16 mouse cellular contexts compared by ENCODE assay signal in the genomic region with DNA sequence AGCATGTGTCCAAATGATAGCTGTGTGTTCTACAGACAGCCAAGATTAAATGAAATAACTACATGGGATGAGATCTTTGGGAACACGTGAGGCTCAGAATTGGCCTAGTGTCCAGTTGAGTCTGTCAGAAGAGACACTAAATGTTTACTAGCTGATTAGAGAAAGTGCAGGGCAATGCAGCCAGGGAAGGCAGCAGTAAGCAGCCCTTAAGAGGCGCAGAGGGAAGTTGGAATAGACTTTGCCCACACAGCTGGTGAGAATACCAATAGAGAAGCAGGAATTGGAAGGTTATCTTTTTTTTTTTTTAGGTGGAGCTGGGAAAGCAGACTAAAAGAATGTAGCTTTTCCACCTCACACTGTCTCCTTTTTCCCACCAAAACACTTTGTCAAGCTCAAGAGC.
DNase-seq lines count a peak whose midpoint lies in the region; ATAC-seq and TF ChIP-seq lines count a peak whose summit lies in the region.
"Had no signal": no experiment of that assay in that cellular context is flagged by ENCODE, and none has a peak within 500 bp of the region (broad histone marks: within the 10 kb centered on the region; RNA-seq: fewer than 3 reads in every experiment).

No protein-coding gene starts in this region.

- no peak for DNase-seq in heart, postnatal 0 days (ENCODE audit: low spot score)
- no peak for DNase-seq in heart, postnatal 14 days
- peak; percentile 33 for DNase-seq in lung, postnatal 0 days (ENCODE audit: low spot score)
- no peak for DNase-seq in lung, postnatal 25 days (ENCODE audit: low spot score)
- peak; percentile 31 for DNase-seq in naive thymus-derived CD4-positive, alpha-beta T cell, adult 2 months (ENCODE audit: low read depth)
- no peak for DNase-seq in left cerebral cortex, adult 8-10 months (ENCODE audit: low spot score in 2 of 2)
- DNase-seq: cerebellum, adult 8-10 months had no signal

- 0 out of 2 replicates have a peak, but pooled peaks cover 13% of the 10 kb centered on the region for H3K4me1 ChIP-seq in heart, postnatal 0 days (ENCODE audit: control insufficient read depth, insufficient read depth)
- H3K4me1 ChIP-seq in lung, postnatal 0 days (ENCODE audit: insufficient read depth, low read depth, low read length): no peaks in the 10 kb centered on the region; the same call in 1 of the 2 replicates
- peaks cover 39% of the 10 kb centered on the region for H3K4me1 ChIP-seq in bone marrow macrophage, adult 2 months (ENCODE audit: control insufficient read depth, insufficient read depth, low read length)

- H3K27me3 ChIP-seq in heart, postnatal 0 days (ENCODE audit: control insufficient read depth, insufficient read depth, low read length): no peaks in the 10 kb centered on the region
- no peaks in the 10 kb centered on the region for H3K27me3 ChIP-seq in lung, postnatal 0 days (replicated peaks; ENCODE audit: insufficient read depth, low read length)
- H3K27me3 ChIP-seq: lung, embryonic 15.5 days; Patski had no signal

- 36% methylated on average over 2 of the region's 2 CpGs for WGBS in heart, postnatal 0 days
- 44% methylated on average over 2 of the region's 2 CpGs for WGBS in lung, postnatal 0 days

- H3K4me2 ChIP-seq in heart, postnatal 0 days (ENCODE audit: low read depth, low read length): no peak overlapping the region
- H3K4me2 ChIP-seq in lung, postnatal 0 days (replicated peaks; ENCODE audit: low read depth, low read length): no peak overlapping the region
- H3K4me2 ChIP-seq: limb, embryonic 13.5 days; lung, embryonic 15.5 days; neural tube, embryonic 13.5 days had no signal

- peak overlapping the region; percentile 66 for H3K27ac ChIP-seq in heart, postnatal 0 days (ENCODE audit: low read depth)
- H3K27ac ChIP-seq in lung, postnatal 0 days (ENCODE audit: low read length): peak overlapping the region; percentile 75
- peak overlapping the region; percentile 67 for H3K27ac ChIP-seq in bone marrow macrophage, adult 2 months (ENCODE audit: insufficient read depth, low read depth, low read length)
- H3K27ac ChIP-seq: layer of hippocampus, adult 2 months; left cerebral cortex, adult 2 months; limb, embryonic 13.5 days; neural tube, embryonic 13.5 days had no signal

- no peak for ATAC-seq in heart, postnatal 0 days (ENCODE audit: insufficient read depth, low read depth)
- no peak for ATAC-seq in lung, postnatal 0 days
- ATAC-seq: forebrain, embryonic 14.5 days; midbrain, embryonic 16.5 days; Patski had no signal

- no peaks in the 10 kb centered on the region for H3K36me3 ChIP-seq in heart, postnatal 0 days (replicated peaks; ENCODE audit: control insufficient read depth, insufficient read depth, low read length)
- H3K36me3 ChIP-seq in lung, postnatal 0 days (ENCODE audit: insufficient read depth, low read length): 0 out of 2 replicates have a peak, but pooled peaks cover 4% of the 10 kb centered on the region
- H3K36me3 ChIP-seq: lung, embryonic 15.5 days; neural tube, embryonic 13.5 days had no signal

- no peak overlapping the region for H3K4me3 ChIP-seq in heart, postnatal 0 days (ENCODE audit: low read depth, low read length)
- H3K4me3 ChIP-seq in lung, postnatal 0 days (ENCODE audit: low read depth, low read length): no peak overlapping the region
- no peak overlapping the region for H3K4me3 ChIP-seq in bone marrow macrophage, adult 2 months (ENCODE audit: insufficient read depth, low read length)
- H3K4me3 ChIP-seq: layer of hippocampus, adult 2 months; left cerebral cortex, adult 2 months; limb, embryonic 13.5 days; lung, embryonic 15.5 days; neural tube, embryonic 13.5 days had no signal

- H3K9me3 ChIP-seq in heart, postnatal 0 days (replicated peaks; ENCODE audit: control insufficient read depth, low read length): no peaks in the 10 kb centered on the region
- H3K9me3 ChIP-seq in lung, postnatal 0 days (ENCODE audit: low read length): no peaks in the 10 kb centered on the region
- H3K9me3 ChIP-seq: limb, embryonic 13.5 days; lung, embryonic 15.5 days; neural tube, embryonic 13.5 days had no signal

- intact Hi-C loops in heart, postnatal 14 days (cut with DNase I): no loop called here

- no peak for TF ChIP-seq CTCF in heart, postnatal 0 days (IDR thresholded peaks at IDR 0.05; ENCODE audit: low read depth)
- TF ChIP-seq CTCF in lung, postnatal 0 days (IDR thresholded peaks at IDR 0.05): no peak
- TF ChIP-seq CTCF in bone marrow macrophage, adult 2 months (IDR thresholded peaks at IDR 0.05; ENCODE audit: low read depth, low read length): no peak

- TF ChIP-seq POLR2A in bone marrow macrophage, adult 2 months (IDR thresholded peaks at IDR 0.05; ENCODE audit: borderline replicate concordance, low read depth, low read length): no peak

- no peak for TF ChIP-seq EP300 in heart, postnatal 0 days (IDR thresholded peaks at IDR 0.05; ENCODE audit: low read depth)
- TF ChIP-seq EP300 in lung, postnatal 0 days (IDR thresholded peaks at IDR 0.05): no peak

- H3K9ac ChIP-seq in heart, postnatal 0 days (replicated peaks; ENCODE audit: low read depth, low read length): no peak overlapping the region
- no peak overlapping the region for H3K9ac ChIP-seq in lung, postnatal 0 days (replicated peaks; ENCODE audit: low read depth)
- H3K9ac ChIP-seq: limb, embryonic 13.5 days; lung, embryonic 15.5 days; neural tube, embryonic 13.5 days had no signal

Comparison
In these comparisons a context has a peak if more than half of its experiments do, and no peak if none do; other contexts are left out.
1. DNase-seq: peak in lung, postnatal 0 days (single experiment) and naive thymus-derived CD4-positive, alpha-beta T cell, adult 2 months (single experiment); none in heart, postnatal 0 days (single experiment), heart, postnatal 14 days (0 of 2), lung, postnatal 25 days (single experiment) and left cerebral cortex, adult 8-10 months (0 of 2).
2. Peak in every context shown above with its lines, with median percentiles within 50 percentile points of each other: H3K27ac ChIP-seq.